Mouse (Mus musculus) granulocyte monocyte progenitor cell, adult 5-6 weeks (primary cell): Measurements from ENCODE around the gene Pthlh. TPM values are rescaled to one million over a fixed set of nuclear protein-coding genes. Genes with fewer than 3 reads are reported as not detected.

Experiments used
- ATAC-seq: replicated peaks from 2 replicates; pipeline ENCODE4 v1.8.0; 2016; ENCODE audit warnings: mild to moderate bottlenecking, moderate TSS enrichment, inconsistent platforms; ENCODE audit not compliant: poor library complexity, severe bottlenecking
- total RNA-seq, 2 experiments: library from RNA; stranded (forward) in 1 of 2; stranded (reverse) in 1 of 2; fragments of 200-712, 200-1000 nt in 1 of 2; fragments of >200 nt in 1 of 2; fragmentation: Nextera tagmentation in 1 of 2; gene quantifications; 2 replicates each; pipeline ENCODE4 v1.2.3; 2014 to 2017

Gene Pthlh
- total RNA-seq, 2 experiments from 2014 or later, result not detected

DNA sequence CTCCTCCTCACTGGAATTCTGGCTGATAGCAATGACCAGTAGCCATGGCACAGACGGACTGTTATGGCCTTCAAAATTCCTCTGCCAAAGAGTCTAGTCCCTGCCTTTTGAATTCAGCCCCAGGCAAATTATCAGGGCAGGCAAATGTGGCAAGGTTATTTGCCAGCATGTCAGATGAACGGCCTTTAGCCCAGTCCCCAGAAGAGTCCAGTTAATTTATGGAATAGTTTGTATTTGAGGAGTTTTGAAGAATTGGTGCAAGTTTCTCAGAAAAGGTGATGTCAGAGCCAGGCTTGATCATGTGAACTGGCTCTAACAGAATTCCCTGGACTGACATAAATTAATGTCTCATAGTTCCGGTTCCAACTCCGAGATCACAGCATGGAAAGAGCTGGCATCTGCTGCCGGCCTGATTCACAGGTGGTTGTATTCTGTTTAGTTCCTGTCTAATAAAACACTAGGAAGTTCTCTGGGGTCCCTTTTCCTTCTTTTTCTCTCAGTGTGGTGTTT is 56.1 kb downstream of the Pthlh start:
- no peak for ATAC-seq

Other genes starting within 250 kb of the Pthlh start
- gene Rep15, start 231.6 kb downstream of the Pthlh start, total RNA-seq (2014; fragmentation: Nextera tagmentation), result 0.75 and 1.3 TPM in 2 replicates
- not detected in 2 replicates for gene Rep15, start 231.6 kb downstream of the Pthlh start, total RNA-seq (2017)
- gene Mrps35, start 221.4 kb downstream of the Pthlh start, total RNA-seq (2014; fragmentation: Nextera tagmentation), result 86.0 and 145 TPM in 2 replicates
- 80.5 and 86.9 TPM in 2 replicates for gene Mrps35, start 221.4 kb downstream of the Pthlh start, total RNA-seq (2017)
- gene Mansc4, start 177.2 kb downstream of the Pthlh start, total RNA-seq (2014; fragmentation: Nextera tagmentation), result not detected in 2 replicates
- gene Mansc4, start 177.2 kb downstream of the Pthlh start, total RNA-seq (2017), result not detected in 2 replicates
- 6.5 and 14.0 TPM in 2 replicates for gene Klhl42, start 172.8 kb downstream of the Pthlh start, total RNA-seq (2014; fragmentation: Nextera tagmentation)
- gene Klhl42, start 172.8 kb downstream of the Pthlh start, total RNA-seq (2017), result 5.9 and 7.7 TPM in 2 replicates
- 7.5 and 8.8 TPM in 2 replicates for gene Ccdc91, start 211.6 kb upstream of the Pthlh start, total RNA-seq (2014; fragmentation: Nextera tagmentation)
- 25.4 and 27.8 TPM in 2 replicates for gene Ccdc91, start 211.6 kb upstream of the Pthlh start, total RNA-seq (2017)